Mouse (Mus musculus) neural tube, embryonic 13.5 days (tissue): ENCODE measurements around the gene Pla2r1. TPM values are rescaled to one million over a fixed set of nuclear protein-coding genes. Genes with fewer than 3 reads are reported as not detected.

Experiments
- ATAC-seq: fragments of 200-750 bp; cut with Nextera tagmentation; 2 replicates; pipeline ENCODE4 v1.8.0; 2017; ENCODE audit warnings: low read depth, mild to moderate bottlenecking, moderate TSS enrichment, moderate library complexity
- H3K27ac ChIP-seq: fragments of 300-500 bp; sonication (generic); replicated peaks from 2 replicates; pipeline ENCODE4 v1.5.1; 2015; ENCODE audit warnings: moderate library complexity, mild to moderate bottlenecking, inconsistent platforms
- H3K27me3 ChIP-seq: fragments of 300-500 bp; sonication (generic); 2 replicates; pipeline ENCODE4 v1.6.1; 2015; ENCODE audit warnings: mild to moderate bottlenecking, inconsistent platforms
- H3K36me3 ChIP-seq: fragments of 300-500 bp; sonication (generic); 2 replicates; pipeline ENCODE4 v1.6.1; 2015; ENCODE audit warnings: mild to moderate bottlenecking, inconsistent platforms
- H3K4me1 ChIP-seq: fragments of 300-500 bp; sonication (generic); replicated peaks from 2 replicates; pipeline ENCODE4 v1.6.1; 2015; ENCODE audit warnings: inconsistent platforms
- H3K4me2 ChIP-seq: fragments of 300-500 bp; sonication (generic); 2 replicates; pipeline ENCODE4 v1.6.1; 2015; ENCODE audit warnings: inconsistent platforms, mild to moderate bottlenecking, moderate library complexity
- H3K4me3 ChIP-seq: fragments of 300-500 bp; sonication (generic); 2 replicates; pipeline ENCODE4 v1.5.1; 2015; ENCODE audit warnings: mild to moderate bottlenecking, inconsistent platforms
- H3K9ac ChIP-seq: fragments of 300-500 bp; sonication (generic); 2 replicates; pipeline ENCODE4 v1.6.1; 2015; ENCODE audit warnings: moderate library complexity, mild to moderate bottlenecking, inconsistent platforms
- H3K9me3 ChIP-seq: fragments of 300-500 bp; sonication (generic); 2 replicates; pipeline ENCODE4 v1.6.1; 2016; ENCODE audit warnings: inconsistent platforms
- WGBS: fragments of 180-500 bp; shearing (Covaris S2); methylation state at CpG from one replicate; pipeline ENCODE4 v1.1.7; 2015; 5-methylcytosine and 5-hydroxymethylcytosine counted together
- polyA plus RNA-seq: library from polyadenylated mRNA; unstranded; fragments of >200 nt; fragmentation: Nextera tagmentation; extraction: Ambion mirVana; gene quantifications from 2 replicates; pipeline ENCODE4 v1.2.1, GENCODE M21; 2015

Pla2r1 gene
- polyA plus RNA-seq, 1 experiment from 2014 or later: 0.80 TPM

DNA sequence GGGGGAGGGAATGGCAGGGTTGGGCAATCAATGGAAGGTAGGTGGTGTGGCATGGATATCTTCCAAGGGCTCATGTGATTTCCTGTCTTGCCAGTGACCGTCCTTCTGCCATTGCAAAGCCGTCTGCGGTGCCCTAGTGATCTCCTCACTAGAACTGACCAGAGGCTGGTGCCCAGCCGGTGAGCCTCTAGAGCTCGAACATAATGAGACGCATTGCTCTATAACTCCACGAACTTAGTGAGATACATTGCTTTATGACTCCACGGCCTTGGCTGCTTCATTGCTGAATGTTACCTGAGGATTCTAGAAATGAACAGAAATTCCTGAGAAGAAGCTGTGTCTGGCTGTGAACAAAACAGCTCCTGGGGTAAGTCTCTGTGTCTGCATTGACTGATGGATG is 12.8 kb downstream of the Pla2r1 start:
- Histone ChIP-seq H3K36me3 (no peaks in the 10 kb centered on the region), H3K9ac (no peak overlapping the region), H3K4me2 (no peak overlapping the region), H3K4me3 (no peak overlapping the region), H3K4me1 (peaks cover 4% of the 10 kb centered on the region), H3K9me3 (no peaks in the 10 kb centered on the region), H3K27ac (no peak overlapping the region), H3K27me3 (no peaks in the 10 kb centered on the region)
- WGBS: 95% methylated on average over 8 of the region's 8 CpGs
- no peak for ATAC-seq

DNA sequence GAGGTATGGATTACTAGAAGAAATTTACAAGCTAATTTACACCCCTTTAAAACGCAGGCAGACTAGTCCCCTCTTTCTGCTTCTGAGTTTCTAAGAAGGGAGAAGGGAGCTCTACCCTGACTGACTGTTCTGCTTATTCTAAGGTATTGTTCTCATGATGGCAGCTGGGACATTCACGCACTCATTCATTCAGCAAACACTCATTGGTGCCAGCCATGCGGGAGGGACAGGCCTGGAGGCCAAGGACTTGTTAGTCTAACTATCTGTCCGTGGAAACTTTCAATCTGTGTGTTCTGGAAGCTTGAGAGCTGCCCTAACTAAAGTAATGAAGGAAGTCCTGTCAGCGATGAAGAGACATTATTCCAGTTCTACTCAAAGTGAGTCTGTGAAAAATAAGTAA is 14.4 kb downstream of the Pla2r1 start:
- H3K9me3 ChIP-seq: no peaks in the 10 kb centered on the region
- H3K36me3 ChIP-seq: no peaks in the 10 kb centered on the region
- no peaks in the 10 kb centered on the region; the same call in 1 of the 2 replicates for H3K4me1 ChIP-seq
- no peak overlapping the region for H3K9ac ChIP-seq
- H3K4me3 ChIP-seq: no peak overlapping the region
- 54% methylated on average over 5 of the region's 5 CpGs for WGBS
- no peak overlapping the region for H3K4me2 ChIP-seq
- no peak for ATAC-seq
- no peaks in the 10 kb centered on the region for H3K27me3 ChIP-seq
- H3K27ac ChIP-seq: no peak overlapping the region

DNA sequence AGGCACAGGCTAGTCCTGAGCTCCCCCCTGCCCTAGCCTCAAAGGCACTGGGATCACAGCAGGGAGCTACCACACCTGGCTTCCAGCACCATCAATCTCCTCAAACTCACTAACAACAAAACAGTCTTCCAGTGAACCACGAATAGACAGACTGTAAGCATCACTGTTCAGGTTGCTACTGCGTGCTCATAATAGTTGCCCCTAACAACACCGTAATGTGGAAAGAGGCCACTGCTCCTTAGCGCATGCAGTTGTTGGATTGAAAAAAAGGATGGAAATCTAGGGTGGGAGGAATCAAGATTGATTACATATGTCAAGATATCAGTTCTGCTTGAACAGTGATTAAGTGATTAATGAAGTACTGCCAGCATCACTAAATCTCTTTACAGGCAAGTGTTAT is 14.8 kb downstream of the Pla2r1 start:
- 30% methylated on average over 4 of the region's 4 CpGs for WGBS
- Histone ChIP-seq H3K9me3 (no peaks in the 10 kb centered on the region), H3K4me3 (no peak overlapping the region), H3K4me1 (no peaks in the 10 kb centered on the region; the same call in 1 of the 2 replicates), H3K9ac (no peak overlapping the region), H3K36me3 (no peaks in the 10 kb centered on the region), H3K4me2 (no peak overlapping the region), H3K27ac (no peak overlapping the region), H3K27me3 (no peaks in the 10 kb centered on the region)
- no peak for ATAC-seq

DNA sequence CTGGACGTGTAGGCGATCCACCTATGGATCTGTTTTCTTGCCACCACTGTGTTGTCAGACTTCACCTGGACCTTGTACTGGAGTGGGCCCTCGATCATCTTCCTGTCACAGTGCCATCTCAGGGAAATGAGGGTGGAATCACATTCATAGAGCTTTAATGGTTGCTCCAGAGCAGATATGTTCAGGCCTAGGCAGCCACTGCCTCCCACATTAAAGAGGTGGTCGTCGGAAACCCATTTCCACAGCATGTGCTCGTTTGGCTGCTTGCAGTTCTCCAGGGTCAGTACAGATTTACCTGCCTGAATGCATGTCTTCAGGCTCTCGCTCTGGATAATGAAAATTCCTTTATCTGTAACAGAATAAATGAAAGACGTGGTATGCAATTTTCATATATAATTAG is 18.4 kb downstream of the Pla2r1 start:
- H3K4me3 ChIP-seq: no peak overlapping the region
- no peak for ATAC-seq
- no peak overlapping the region for H3K9ac ChIP-seq
- H3K27ac ChIP-seq: no peak overlapping the region
- no peaks in the 10 kb centered on the region for H3K27me3 ChIP-seq
- H3K4me1 ChIP-seq: no peaks in the 10 kb centered on the region; the same call in 1 of the 2 replicates
- WGBS: 79% methylated on average over 8 of the region's 8 CpGs
- H3K9me3 ChIP-seq: no peaks in the 10 kb centered on the region
- H3K36me3 ChIP-seq: no peaks in the 10 kb centered on the region
- no peak overlapping the region for H3K4me2 ChIP-seq

DNA sequence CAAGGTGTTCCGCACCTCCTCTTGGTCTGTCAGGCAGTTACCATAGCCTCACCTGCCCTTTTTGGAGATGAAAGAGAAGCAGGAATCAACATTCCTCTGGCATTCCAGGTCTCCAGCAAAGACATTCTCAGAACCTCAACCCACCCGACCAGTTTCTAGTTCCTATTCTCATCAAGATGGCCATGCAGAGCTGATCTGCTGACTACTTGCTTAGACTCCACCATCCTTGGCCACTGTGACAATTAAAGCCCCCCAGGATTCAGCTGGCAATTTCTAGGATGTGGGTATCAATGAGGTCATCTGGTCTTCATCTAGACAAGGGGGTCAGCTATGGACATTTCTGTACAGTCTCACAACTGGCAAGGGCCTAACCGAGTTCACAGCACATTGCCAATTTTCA is 20.1 kb downstream of the Pla2r1 start:
- no peak overlapping the region for H3K9ac ChIP-seq
- H3K4me1 ChIP-seq: no peaks in the 10 kb centered on the region
- H3K36me3 ChIP-seq: no peaks in the 10 kb centered on the region
- H3K27me3 ChIP-seq: no peaks in the 10 kb centered on the region
- no peak overlapping the region for H3K4me3 ChIP-seq
- no peak for ATAC-seq
- H3K9me3 ChIP-seq: no peaks in the 10 kb centered on the region
- WGBS: 89% methylated on average over 3 of the region's 3 CpGs
- H3K27ac ChIP-seq: no peak overlapping the region
- H3K4me2 ChIP-seq: no peak overlapping the region

DNA sequence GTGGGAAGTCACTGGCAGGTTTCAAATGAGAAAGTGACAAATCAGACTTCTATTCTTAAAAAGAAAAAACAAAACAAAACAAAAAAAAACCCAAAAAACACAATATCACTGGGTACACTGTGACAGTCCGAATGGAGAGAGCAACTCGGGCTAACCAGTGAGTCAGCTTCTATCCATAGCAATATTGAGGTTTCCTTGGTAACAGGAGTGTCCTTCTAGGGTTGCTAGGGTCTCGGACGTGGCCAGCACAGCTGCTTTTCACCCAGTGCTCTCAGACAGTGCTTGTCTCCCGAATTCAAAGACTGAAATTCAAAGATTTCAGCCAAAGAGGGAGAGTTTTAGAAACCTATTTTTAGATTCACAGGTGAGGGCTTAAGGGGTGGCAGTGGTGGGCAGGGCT is 20.6 kb downstream of the Pla2r1 start:
- H3K27ac ChIP-seq: no peak overlapping the region
- WGBS: 57% methylated on average over 5 of the region's 5 CpGs
- no peak overlapping the region for H3K4me2 ChIP-seq
- no peaks in the 10 kb centered on the region for H3K27me3 ChIP-seq
- no peaks in the 10 kb centered on the region for H3K36me3 ChIP-seq
- no peak overlapping the region for H3K4me3 ChIP-seq
- no peaks in the 10 kb centered on the region for H3K9me3 ChIP-seq
- H3K4me1 ChIP-seq: no peaks in the 10 kb centered on the region
- H3K9ac ChIP-seq: no peak overlapping the region
- no peak for ATAC-seq

DNA sequence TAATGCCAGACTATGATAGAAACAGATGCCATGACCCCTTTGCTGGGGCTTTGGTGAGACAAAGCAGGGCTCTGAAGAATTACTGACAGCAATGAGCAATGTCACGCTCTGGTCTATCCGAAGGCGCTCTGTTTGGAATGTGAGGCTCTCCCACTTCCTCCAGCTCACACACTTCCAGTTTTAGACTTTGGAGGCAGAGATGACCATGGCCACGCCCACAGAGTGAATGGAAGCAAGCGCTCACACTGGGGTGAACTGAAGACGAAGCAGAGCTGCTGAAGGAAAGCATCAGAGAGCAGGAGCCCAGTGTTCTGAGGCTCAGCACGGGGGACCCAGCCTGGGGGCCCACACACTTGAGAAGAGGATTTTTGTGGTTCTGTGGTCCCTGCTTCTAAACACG is 37.3 kb downstream of the Pla2r1 start:
- Histone ChIP-seq H3K36me3 (no peaks in the 10 kb centered on the region), H3K27me3 (no peaks in the 10 kb centered on the region), H3K27ac (no peak overlapping the region), H3K4me2 (no peak overlapping the region), H3K4me1 (no peaks in the 10 kb centered on the region), H3K4me3 (no peak overlapping the region), H3K9ac (no peak overlapping the region), H3K9me3 (no peaks in the 10 kb centered on the region)
- no peak for ATAC-seq
- WGBS: 57% methylated on average over 8 of the region's 8 CpGs

DNA sequence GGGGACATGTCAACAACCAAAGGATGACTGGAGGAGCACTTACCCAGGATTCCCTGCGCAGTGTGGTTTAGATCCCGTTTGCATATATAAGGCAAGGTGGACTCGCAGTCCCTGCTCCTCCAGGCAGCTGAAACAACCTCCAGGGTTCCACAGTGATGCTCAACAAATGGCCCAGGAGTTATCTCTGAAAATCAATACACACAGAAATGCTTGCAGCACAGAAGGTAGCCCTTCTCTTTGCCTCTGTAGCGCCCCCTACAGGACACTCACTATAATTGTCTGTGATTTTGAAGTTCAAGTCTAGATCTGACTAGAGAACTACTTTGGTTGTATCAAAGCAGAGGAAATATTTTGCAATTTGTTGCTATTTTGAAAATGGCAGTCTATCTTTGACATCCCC is 38.2 kb downstream of the Pla2r1 start:
- WGBS: 70% methylated on average over 4 of the region's 4 CpGs
- H3K4me1 ChIP-seq: no peaks in the 10 kb centered on the region
- no peak overlapping the region for H3K4me2 ChIP-seq
- no peak for ATAC-seq
- H3K4me3 ChIP-seq: no peak overlapping the region
- H3K9me3 ChIP-seq: no peaks in the 10 kb centered on the region
- no peak overlapping the region for H3K27ac ChIP-seq
- no peak overlapping the region for H3K9ac ChIP-seq
- no peaks in the 10 kb centered on the region for H3K36me3 ChIP-seq
- no peaks in the 10 kb centered on the region for H3K27me3 ChIP-seq

DNA sequence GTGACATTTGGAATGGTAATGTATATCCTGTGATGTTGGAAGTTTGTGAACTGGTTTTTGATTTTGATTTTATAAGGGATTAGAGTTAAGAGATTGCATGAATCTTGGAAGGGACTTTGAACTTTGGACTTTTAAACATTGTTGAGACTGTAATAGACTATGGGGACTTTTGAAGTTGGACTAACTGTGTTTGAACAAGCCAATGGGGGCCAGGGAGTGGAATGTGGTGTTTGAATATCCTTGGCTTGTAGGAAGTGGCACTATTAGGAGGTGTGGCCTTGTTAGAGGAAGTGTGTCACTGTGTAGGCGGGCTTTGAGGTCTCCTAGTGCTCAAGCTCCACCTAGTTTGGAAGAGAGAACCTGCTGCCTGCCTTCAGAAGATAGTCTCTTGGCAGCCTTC is 42.4 kb downstream of the Pla2r1 start:
- 76% methylated on average over 1 of the region's 1 CpGs for whole genome bisulfite sequencing
- no peak overlapping the region for H3K27ac ChIP-seq

DNA sequence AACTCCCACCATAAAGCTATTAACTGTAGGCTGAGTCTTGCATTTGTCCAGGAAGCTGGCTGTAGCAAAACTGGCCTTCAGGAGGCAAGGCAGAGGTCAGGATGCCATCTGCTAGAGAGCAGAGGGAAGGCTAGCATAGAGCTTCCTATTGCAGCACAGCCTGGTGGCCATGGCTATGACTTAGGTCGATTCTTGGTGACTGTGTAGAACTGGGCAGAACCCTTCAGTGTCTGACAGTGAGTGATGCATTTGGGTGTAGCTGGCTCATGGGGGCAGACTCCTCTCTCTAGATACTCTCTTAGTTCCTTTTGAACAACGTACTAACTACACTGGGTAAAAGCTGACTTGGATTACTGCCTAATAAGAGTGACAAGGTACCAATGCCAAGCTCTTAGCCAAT is 48.0 kb downstream of the Pla2r1 start:
- Histone ChIP-seq H3K36me3 (no peaks in the 10 kb centered on the region), H3K4me3 (no peak overlapping the region), H3K4me1 (no peaks in the 10 kb centered on the region), H3K27me3 (no peaks in the 10 kb centered on the region), H3K9ac (no peak overlapping the region), H3K27ac (no peak overlapping the region), H3K9me3 (no peaks in the 10 kb centered on the region), H3K4me2 (no peak overlapping the region)
- 44% methylated on average over 2 of the region's 2 CpGs for WGBS
- no peak for ATAC-seq

More for the DNA sequence above, 42.4 kb downstream of the Pla2r1 start:
- no peak for ATAC-seq
- Histone ChIP-seq H3K9me3 (no peaks in the 10 kb centered on the region), H3K9ac (no peak overlapping the region), H3K36me3 (no peaks in the 10 kb centered on the region), H3K4me1 (no peaks in the 10 kb centered on the region), H3K4me3 (no peak overlapping the region), H3K27me3 (no peaks in the 10 kb centered on the region), H3K4me2 (no peak overlapping the region)

DNA sequence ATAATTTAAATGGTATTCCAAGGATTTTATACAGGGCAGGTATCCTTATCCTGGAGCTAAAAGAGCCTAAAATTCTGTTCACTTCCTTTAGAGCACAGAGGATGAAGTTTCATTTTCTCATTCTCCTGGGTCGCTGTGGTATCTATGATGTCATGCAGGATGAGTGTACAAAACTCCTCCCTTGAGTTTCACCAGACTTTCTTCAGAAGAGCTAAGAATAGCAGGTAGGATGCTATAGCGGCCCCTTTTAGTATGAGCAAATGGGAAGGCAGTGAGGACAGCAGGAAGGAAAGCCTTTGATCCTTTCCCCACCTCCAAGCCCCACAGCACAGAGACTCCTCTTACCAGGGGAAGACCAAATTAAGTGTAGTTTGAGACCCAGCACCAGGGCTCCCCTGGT is 48.4 kb downstream of the Pla2r1 start:
- Histone ChIP-seq H3K4me1 (no peaks in the 10 kb centered on the region), H3K4me2 (no peak overlapping the region), H3K9ac (no peak overlapping the region), H3K27me3 (no peaks in the 10 kb centered on the region), H3K4me3 (no peak overlapping the region), H3K27ac (no peak overlapping the region), H3K36me3 (no peaks in the 10 kb centered on the region), H3K9me3 (no peaks in the 10 kb centered on the region)
- no peak for ATAC-seq
- WGBS: 64% methylated on average over 2 of the region's 2 CpGs

DNA sequence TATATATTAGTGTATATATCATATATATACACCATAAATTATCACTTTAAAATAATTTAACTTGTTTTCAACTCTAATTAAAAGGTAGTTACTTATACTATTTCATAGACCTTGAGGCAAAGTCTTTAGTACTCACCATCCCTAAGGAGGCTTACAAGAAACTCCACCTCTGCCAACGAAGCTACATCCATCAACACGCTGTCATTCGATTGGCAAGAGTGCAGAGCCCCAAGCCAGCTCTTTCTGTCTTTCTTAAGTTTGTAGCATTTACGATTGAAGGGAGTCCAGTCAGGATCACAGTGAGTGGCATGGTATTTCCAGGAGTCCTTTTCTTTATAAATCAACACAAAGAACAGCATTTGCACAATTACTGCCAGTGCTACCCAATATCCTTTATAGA is 49.1 kb downstream of the Pla2r1 start:
- Histone ChIP-seq H3K36me3 (no peaks in the 10 kb centered on the region), H3K27me3 (no peaks in the 10 kb centered on the region), H3K4me2 (no peak overlapping the region), H3K4me1 (no peaks in the 10 kb centered on the region), H3K27ac (no peak overlapping the region), H3K9ac (no peak overlapping the region), H3K9me3 (no peaks in the 10 kb centered on the region), H3K4me3 (no peak overlapping the region)
- WGBS: 72% methylated on average over 4 of the region's 4 CpGs
- ATAC-seq: no peak

DNA sequence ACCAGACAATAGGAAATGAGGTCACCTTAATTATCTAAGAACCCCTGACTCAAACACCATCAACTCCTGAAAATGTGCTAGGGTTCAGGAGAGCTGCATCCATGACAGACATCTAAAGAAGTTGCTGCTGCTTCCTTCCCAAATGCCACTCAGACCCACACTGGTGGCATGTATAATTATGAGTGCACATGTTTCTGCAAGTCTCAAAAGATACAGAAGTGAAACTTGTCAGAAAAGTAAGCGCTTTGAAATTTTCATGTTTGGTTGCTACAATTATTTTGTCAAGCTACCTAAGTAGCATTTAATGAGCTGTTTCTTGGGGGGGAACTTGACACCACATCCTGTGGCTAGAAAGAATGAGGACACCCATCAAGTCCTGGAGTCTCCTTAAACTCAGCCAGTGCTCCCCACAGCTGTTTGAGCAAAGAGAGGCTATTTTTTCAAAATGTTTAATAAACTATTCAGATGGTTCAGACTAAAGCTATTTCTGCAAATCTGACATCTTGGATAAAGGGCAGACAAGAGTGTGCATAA is 52.5 kb downstream of the Pla2r1 start:
- Histone ChIP-seq H3K4me3 (no peak overlapping the region), H3K27me3 (no peaks in the 10 kb centered on the region), H3K9me3 (no peaks in the 10 kb centered on the region), H3K4me1 (no peaks in the 10 kb centered on the region), H3K27ac (no peak overlapping the region), H3K4me2 (no peak overlapping the region), H3K36me3 (no peaks in the 10 kb centered on the region), H3K9ac (no peak overlapping the region)
- WGBS: 88% methylated on average over 1 of the region's 1 CpGs
- ATAC-seq: no peak
